Mouse (Mus musculus) liver, embryonic 14.5 days (tissue): ENCODE measurements around the gene Mogs. TPM values are rescaled to one million over a fixed set of nuclear protein-coding genes. Genes with fewer than 3 reads are reported as not detected.

Experiments
- ATAC-seq: fragments of 200-750 bp; cut with Nextera tagmentation; 2 replicates; pipeline ENCODE4 v1.8.0; 2017; ENCODE audit warnings: moderate number of reproducible peaks, mild to moderate bottlenecking, moderate library complexity; ENCODE audit not compliant: insufficient read depth
- DNase-seq, 3 experiments: peaks; one replicate each; pipeline ENCODE4 v3.0.0-alpha.2; 2012 to 2013; ENCODE audit warnings: low read depth in 3 of 3, low spot score in 3 of 3
- H3K27ac ChIP-seq: fragments of 300-500 bp; sonication (generic); 2 replicates; pipeline ENCODE4 v1.5.1; 2014; ENCODE audit warnings: moderate library complexity, mild to moderate bottlenecking, control low read depth, inconsistent platforms
- H3K27me3 ChIP-seq: fragments of 300-500 bp; sonication (generic); 2 replicates; pipeline ENCODE4 v1.6.1; 2014; ENCODE audit warnings: mild to moderate bottlenecking, low read length, moderate library complexity; ENCODE audit not compliant: control insufficient read depth, insufficient read depth
- H3K36me3 ChIP-seq: fragments of 300-500 bp; sonication (generic); replicated peaks from 2 replicates; pipeline ENCODE4 v1.6.1; 2014; ENCODE audit warnings: low read depth; ENCODE audit not compliant: control insufficient read depth, insufficient read depth
- H3K4me1 ChIP-seq, 2 experiments: fragments of 200-500 bp in 1 of 2; fragments of 300-500 bp in 1 of 2; sonication (generic) in 1 of 2; replicated peaks; 2 replicates each; pipeline ENCODE4 v1.6.1; 2012 to 2014; ENCODE audit warnings: antibody characterized with exemption in 1 of 2, inconsistent platforms in 1 of 2, low read length in 1 of 2; ENCODE audit not compliant: control insufficient read depth in 2 of 2, insufficient read depth in 2 of 2
- H3K4me2 ChIP-seq: fragments of 300-500 bp; sonication (generic); 2 replicates; pipeline ENCODE4 v1.6.1; 2014; ENCODE audit warnings: low read depth, mild to moderate bottlenecking, control low read depth, moderate library complexity
- H3K4me3 ChIP-seq, 2 experiments: fragments of 200-500 bp in 1 of 2; fragments of 300-500 bp in 1 of 2; sonication (generic) in 1 of 2; 2 replicates each; pipeline ENCODE4 v1.5.1; 2012 to 2014; ENCODE audit warnings: low read depth in 2 of 2, low read length in 2 of 2, mild to moderate bottlenecking in 2 of 2, control low read depth in 1 of 2, inconsistent platforms in 1 of 2, moderate library complexity in 1 of 2; ENCODE audit not compliant: insufficient read depth in 1 of 2
- H3K9ac ChIP-seq: fragments of 300-500 bp; sonication (generic); replicated peaks from 2 replicates; pipeline ENCODE4 v1.6.1; 2014; ENCODE audit warnings: mild to moderate bottlenecking, control low read depth, moderate library complexity
- H3K9me3 ChIP-seq: fragments of 300-500 bp; sonication (generic); 2 replicates; pipeline ENCODE4 v1.6.1; 2016; ENCODE audit warnings: low read length, mixed read lengths; ENCODE audit not compliant: control insufficient read depth
- CTCF ChIP-seq: IDR thresholded peaks from 2 replicates; pipeline ENCODE4 v1.5.1; 2016; ENCODE audit warnings: antibody characterized with exemption, low read depth, control low read depth
- EP300 ChIP-seq: IDR thresholded peaks from 2 replicates; pipeline ENCODE4 v1.6.1; 2016; ENCODE audit warnings: antibody characterized with exemption, low read depth
- WGBS: fragments of 180-500 bp; shearing (Covaris S2); extraction: QIAGEN DNeasy Blood & Tissue Kit; methylation state at CpG from one replicate; pipeline ENCODE4 v1.1.7; 2014; ENCODE audit not compliant: insufficient replicate concordance; 5-methylcytosine and 5-hydroxymethylcytosine counted together
- polyA plus RNA-seq, 2 experiments: library from polyadenylated mRNA; depleted of rRNA in 1 of 2; stranded (reverse) in 1 of 2; unstranded in 1 of 2; fragments of >200 nt; fragmentation: Nextera tagmentation in 1 of 2; extraction: Ambion mirVana in 1 of 2; gene quantifications; 2 replicates each; pipeline versions ENCODE4 v1.2.1 to v1.2.3; 2012 to 2014

Mogs gene
- polyA plus RNA-seq, 2 experiments = 28.2 to 36.9 TPM

DNA sequence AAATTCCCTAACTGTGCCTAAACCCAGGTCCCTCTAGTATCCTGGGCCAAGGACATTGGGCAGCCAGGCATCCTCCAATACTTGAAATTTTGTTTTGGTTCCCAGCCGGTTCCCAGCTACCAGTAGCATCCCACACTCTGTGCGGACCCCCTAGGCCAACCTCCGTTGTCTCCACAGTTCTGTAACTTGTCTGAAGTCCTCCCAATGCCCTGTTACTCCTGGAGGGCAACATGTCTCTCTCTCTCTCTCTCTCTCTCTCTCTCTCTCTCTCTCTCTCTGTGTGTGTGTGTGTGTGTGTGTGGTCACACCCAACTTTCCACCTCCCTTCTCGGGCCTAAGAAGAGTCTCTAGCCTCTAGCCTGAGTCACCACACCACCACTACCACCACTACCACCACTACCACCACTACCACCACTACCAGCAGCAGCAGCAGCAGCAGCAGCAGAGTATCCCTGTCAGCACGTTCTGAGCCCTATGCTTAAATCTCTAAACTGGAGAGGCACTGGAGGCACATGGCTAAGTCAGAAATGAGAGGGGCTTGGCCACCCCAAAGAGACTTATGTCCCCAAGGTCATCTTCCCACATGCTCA, 21.1 kb downstream of the Mogs start:
- Histone ChIP-seq H3K9me3 (no peaks in the 10 kb centered on the region), H3K9ac (peak overlapping the region; percentile 50; the same call in 1 of the 2 replicates), H3K27me3 (peaks cover 23% of the 10 kb centered on the region), H3K4me3 (peak overlapping the region; percentile 53 to 55), H3K36me3 (no peaks in the 10 kb centered on the region), H3K4me2 (peak overlapping the region; percentile 66), H3K27ac (no peak overlapping the region), H3K4me1 (peaks cover 5 to 6% of the 10 kb centered on the region in 2 experiments; a peak in 3 of 4 replicates)
- DNase-seq (no peak), ATAC-seq (no peak)
- TF ChIP-seq CTCF (no peak), EP300 (no peak)
- WGBS = 41% methylated on average over 5 of the region's 5 CpGs

DNA sequence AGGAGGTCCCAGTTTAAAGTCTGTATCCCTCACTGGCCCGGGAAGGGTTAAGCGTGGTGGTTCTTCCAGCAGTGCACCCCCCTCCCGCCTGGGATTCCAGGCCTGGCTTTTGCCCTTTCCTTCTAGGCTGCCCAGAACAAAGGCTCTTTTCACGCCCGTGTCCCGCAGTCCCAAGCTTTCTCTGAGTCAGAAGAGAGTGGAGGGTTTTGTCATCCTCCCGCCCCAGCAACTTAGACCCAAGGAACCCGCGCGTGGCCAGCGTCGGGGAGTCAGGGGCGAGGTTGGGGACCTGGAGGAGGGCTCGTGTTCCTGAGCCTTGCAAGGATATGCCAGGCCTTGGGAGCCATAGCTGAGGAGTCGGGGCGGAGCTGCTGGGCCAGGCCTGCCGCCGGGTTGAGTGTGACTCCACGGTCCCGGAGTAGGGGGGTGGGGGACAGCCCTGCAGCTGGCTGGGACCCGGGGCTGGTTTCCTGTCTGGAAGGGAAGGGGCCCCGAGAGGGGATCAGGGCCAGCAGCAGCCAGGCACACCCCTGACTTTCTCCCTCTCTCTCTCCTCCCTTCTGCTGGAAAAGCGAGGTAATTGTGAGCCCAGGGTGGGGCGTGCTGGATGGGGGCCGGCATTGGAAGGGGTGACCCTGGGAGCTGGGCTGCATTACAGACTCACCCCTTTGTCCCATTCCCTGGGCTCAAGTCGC, 21.7 kb downstream of the Mogs start:
- 2% methylated on average over 26 of the region's 26 CpGs for WGBS
- peaks cover 4 to 6% of the 10 kb centered on the region in 2 experiments; a peak in 3 of 4 replicates for H3K4me1 ChIP-seq
- peak overlapping the region; percentile 41 for H3K27ac ChIP-seq
- H3K36me3 ChIP-seq = no peaks in the 10 kb centered on the region
- peak overlapping the region; percentile 53 to 55 for H3K4me3 ChIP-seq
- H3K9me3 ChIP-seq = no peaks in the 10 kb centered on the region
- no peak for DNase-seq
- H3K9ac ChIP-seq = peak overlapping the region; percentile 50
- TF ChIP-seq CTCF = no peak
- no peak for TF ChIP-seq EP300
- peaks cover 26% of the 10 kb centered on the region for H3K27me3 ChIP-seq
- H3K4me2 ChIP-seq = peak overlapping the region; percentile 66
- ATAC-seq = peak; percentile 25; the same call in 1 of the 2 replicates

DNA sequence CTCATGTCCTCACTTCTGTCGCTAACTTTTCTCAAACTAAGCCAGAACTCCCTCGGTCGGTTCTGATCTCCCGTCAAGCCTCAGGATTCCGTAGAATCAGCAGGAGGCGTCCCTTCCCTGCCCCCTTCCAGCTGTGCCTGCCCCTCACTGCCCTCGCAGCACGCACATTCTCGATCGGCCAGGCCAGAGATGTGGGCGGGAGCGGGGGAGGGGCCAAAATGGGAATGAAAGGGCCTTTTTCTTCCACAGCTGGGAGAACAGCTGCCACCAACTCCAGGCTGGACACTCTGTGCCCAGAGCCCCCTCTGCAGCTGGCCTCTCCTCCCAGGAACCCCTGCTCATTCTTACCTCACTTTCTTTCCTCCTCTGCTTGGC, 22.3 kb downstream of the Mogs start:
- peak overlapping the region; percentile 53 to 55 for H3K4me3 ChIP-seq
- H3K27me3 ChIP-seq = peaks cover 31% of the 10 kb centered on the region
- ATAC-seq = peak; percentile 66
- H3K9me3 ChIP-seq = no peaks in the 10 kb centered on the region
- WGBS = under 1% methylated on average over 12 of the region's 12 CpGs
- peaks cover 4 to 8% of the 10 kb centered on the region in 2 experiments; a peak in 3 of 4 replicates for H3K4me1 ChIP-seq
- TF ChIP-seq CTCF = no peak
- TF ChIP-seq EP300 = no peak
- H3K36me3 ChIP-seq = no peaks in the 10 kb centered on the region
- H3K4me2 ChIP-seq = peak overlapping the region; percentile 66
- peak overlapping the region; percentile 50 for H3K9ac ChIP-seq
- H3K27ac ChIP-seq = peak overlapping the region; percentile 41
- peak in 1 of 3 experiments; percentile 29 for DNase-seq

DNA sequence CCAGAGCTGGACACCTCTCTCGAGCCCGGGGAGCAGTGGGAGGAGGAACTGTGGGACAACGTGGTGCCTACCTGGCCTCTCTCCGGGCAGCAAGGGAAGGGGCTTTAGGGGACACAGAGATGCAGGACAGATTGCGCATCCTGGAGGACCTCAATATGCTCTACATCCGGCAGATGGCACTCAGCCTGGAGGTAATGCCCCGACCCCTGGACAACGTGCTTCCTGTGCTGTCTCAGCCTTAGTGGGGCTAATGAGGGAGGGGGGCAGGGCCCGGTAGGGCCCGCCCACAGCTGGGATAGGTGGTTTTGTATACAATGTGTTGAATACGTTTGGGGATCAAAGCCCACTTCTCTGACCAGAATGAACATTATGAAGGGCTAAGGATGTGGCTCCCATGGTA, 22.8 kb downstream of the Mogs start:
- no peak overlapping the region for H3K9ac ChIP-seq

DNA sequence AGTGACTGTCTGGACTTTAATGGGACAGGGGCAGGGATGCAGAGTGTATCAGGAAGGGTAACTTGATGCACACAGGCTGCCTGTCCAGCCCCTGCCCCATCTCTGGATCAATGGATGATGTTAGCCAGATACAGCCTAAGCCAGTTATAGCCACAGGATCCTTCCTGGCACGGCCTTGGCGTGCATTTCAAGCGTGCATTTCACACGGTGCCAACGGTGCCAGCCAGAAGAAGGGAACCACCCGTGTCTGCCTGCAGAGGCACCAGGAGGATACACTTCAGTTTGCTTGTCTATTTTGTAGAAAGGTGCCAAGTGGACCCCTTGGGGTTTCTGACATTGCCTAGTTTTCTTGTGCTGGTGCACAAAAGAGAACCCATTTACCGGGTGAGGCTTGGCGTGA, 24.7 kb downstream of the Mogs start:
- ATAC-seq (no peak), DNase-seq (no peak)
- Histone ChIP-seq H3K4me3 (no peak overlapping the region), H3K36me3 (no peaks in the 10 kb centered on the region), H3K9me3 (no peaks in the 10 kb centered on the region), H3K4me2 (no peak overlapping the region), H3K27ac (no peak overlapping the region), H3K27me3 (peaks cover 33% of the 10 kb centered on the region), H3K9ac (no peak overlapping the region), H3K4me1 (peaks cover 4 to 8% of the 10 kb centered on the region in 2 experiments; a peak in 3 of 4 replicates)
- 83% methylated on average over 8 of the region's 8 CpGs for WGBS
- no peak for TF ChIP-seq CTCF
- no peak for TF ChIP-seq EP300

More for the DNA sequence above, 22.8 kb downstream of the Mogs start:
- Histone ChIP-seq H3K27me3 (peaks cover 36% of the 10 kb centered on the region), H3K4me1 (peaks cover 4 to 8% of the 10 kb centered on the region in 2 experiments; a peak in 3 of 4 replicates), H3K4me3 (peak overlapping the region; percentile 29 to 55), H3K9me3 (no peaks in the 10 kb centered on the region), H3K27ac (peak overlapping the region; percentile 24; the same call in 1 of the 2 replicates), H3K36me3 (no peaks in the 10 kb centered on the region), H3K4me2 (peak overlapping the region; percentile 66)
- TF ChIP-seq CTCF = peak; percentile 23; the same call in 1 of the 2 replicates
- no peak for TF ChIP-seq EP300
- 6% methylated on average over 11 of the region's 11 CpGs for whole genome bisulfite sequencing
- ATAC-seq (peak; percentile 40), DNase-seq (no peak)
